Mouse (Mus musculus) naive thymus-derived CD4-positive, alpha-beta T cell, adult 2 months (primary cell): ENCODE data around the gene Gm20431.

ENCODE experiments used
- DNase-seq: peaks from one replicate; pipeline ENCODE4 v3.0.0-alpha.2; 2011; ENCODE audit warnings: low read depth

Gm20431 gene

GRCm38 (mm10) chr2:167661270-167662203 lies at the start of gene Gm20431:
TSS of gene Gm20431 (minus strand) at chr2:167661496.
- peak; percentile 91 for DNase-seq

GRCm38 (mm10) chr2:167710574-167710973 lies 49.3 kb upstream of the Gm20431 start:
- no peak for DNase-seq

GRCm38 (mm10) chr2:167709969-167710368 lies 48.7 kb upstream of the Gm20431 start:
- DNase-seq = no peak

GRCm38 (mm10) chr2:167708373-167708772 lies 47.1 kb upstream of the Gm20431 start:
- DNase-seq = no peak

- DNase-seq = no peak
These were observed 45.1 kb upstream of the Gm20431 start for GRCm38 (mm10) chr2:167706183-167706939.

GRCm38 (mm10) chr2:167704409-167704808 lies 43.1 kb upstream of the Gm20431 start:
- DNase-seq = no peak

- no peak for DNase-seq
These were observed 40.8 kb upstream of the Gm20431 start for GRCm38 (mm10) chr2:167702126-167702525.

GRCm38 (mm10) chr2:167701472-167701871 lies 40.2 kb upstream of the Gm20431 start:
- DNase-seq = peak; percentile 74

- DNase-seq = no peak
These were observed 38.7 kb upstream of the Gm20431 start for GRCm38 (mm10) chr2:167700018-167700417.

- DNase-seq = peak; percentile 86
These were observed 36.6 kb upstream of the Gm20431 start for GRCm38 (mm10) chr2:167697902-167698301.

GRCm38 (mm10) chr2:167696143-167696542 lies 34.8 kb upstream of the Gm20431 start:
- DNase-seq = no peak

- DNase-seq = no peak
These were observed 34.2 kb upstream of the Gm20431 start for GRCm38 (mm10) chr2:167695491-167695890.

GRCm38 (mm10) chr2:167694963-167695362 lies 33.7 kb upstream of the Gm20431 start:
- no peak for DNase-seq

- DNase-seq = no peak
These were observed 32.9 kb upstream of the Gm20431 start for GRCm38 (mm10) chr2:167694244-167694643.

GRCm38 (mm10) chr2:167693540-167693939 lies 32.2 kb upstream of the Gm20431 start:
- no peak for DNase-seq

GRCm38 (mm10) chr2:167692831-167693230 lies 31.5 kb upstream of the Gm20431 start:
- no peak for DNase-seq

GRCm38 (mm10) chr2:167691871-167692661 lies 30.8 kb upstream of the Gm20431 start:
- DNase-seq = no peak

GRCm38 (mm10) chr2:167691410-167691809 lies 30.1 kb upstream of the Gm20431 start:
- no peak for DNase-seq

GRCm38 (mm10) chr2:167690962-167691311 lies 29.6 kb upstream of the Gm20431 start:
- DNase-seq = peak; percentile 26

- peak; percentile 28 for DNase-seq
These were observed 29.1 kb upstream of the Gm20431 start for GRCm38 (mm10) chr2:167690219-167690961.

GRCm38 (mm10) chr2:167689501-167690218 lies 28.4 kb upstream of the Gm20431 start, which contains the start of gene Tmem189:
TSS of gene Tmem189 (minus strand) at chr2:167689822.
- DNase-seq = peak; percentile 85
